Mouse (Mus musculus) forebrain, embryonic 13.5 days (tissue): ENCODE measurements at regions not wholly inside any gene's neighbourhood (a gene's known extent, or its start where the extent isn't known, plus 50 kb on each side); places are given as distances from the start of the nearest gene placed in this dataset.

Experiments used
- ATAC-seq: fragments of 200-750 bp; cut with Nextera tagmentation; 2 replicates; pipeline ENCODE4 v1.8.0; 2017
- H3K27ac ChIP-seq: fragments of 300-500 bp; sonication (generic); 2 replicates; pipeline ENCODE4 v1.5.1; 2015; ENCODE audit warnings: inconsistent platforms, mild to moderate bottlenecking, moderate library complexity
- H3K27me3 ChIP-seq: fragments of 300-500 bp; sonication (generic); 2 replicates; pipeline ENCODE4 v1.6.1; 2015; ENCODE audit warnings: mild to moderate bottlenecking, inconsistent platforms
- H3K36me3 ChIP-seq: fragments of 300-500 bp; sonication (generic); 2 replicates; pipeline ENCODE4 v1.6.1; 2015; ENCODE audit warnings: mild to moderate bottlenecking, inconsistent platforms; ENCODE audit not compliant: poor library complexity, severe bottlenecking
- H3K4me1 ChIP-seq: fragments of 300-500 bp; sonication (generic); 2 replicates; pipeline ENCODE4 v1.6.1; 2015; ENCODE audit warnings: inconsistent platforms
- H3K4me2 ChIP-seq: fragments of 300-500 bp; sonication (generic); 2 replicates; pipeline ENCODE4 v1.6.1; 2015; ENCODE audit warnings: inconsistent platforms, mild to moderate bottlenecking, moderate library complexity
- H3K4me3 ChIP-seq: fragments of 300-500 bp; sonication (generic); 2 replicates; pipeline ENCODE4 v1.5.1; 2015; ENCODE audit warnings: mild to moderate bottlenecking, inconsistent platforms
- H3K9ac ChIP-seq: fragments of 300-500 bp; sonication (generic); 2 replicates; pipeline ENCODE4 v1.6.1; 2015; ENCODE audit warnings: mild to moderate bottlenecking, inconsistent platforms
- H3K9me3 ChIP-seq: fragments of 300-500 bp; sonication (generic); replicated peaks from 2 replicates; pipeline ENCODE4 v1.6.1; 2016; ENCODE audit warnings: inconsistent platforms
- WGBS: fragments of 180-500 bp; shearing (Covaris S2); methylation state at CpG from one replicate; pipeline ENCODE4 v1.1.7; 2015; 5-methylcytosine and 5-hydroxymethylcytosine counted together

- Histone ChIP-seq H3K4me1 (peaks cover 42% of the 10 kb centered on the region), H3K36me3 (no peaks in the 10 kb centered on the region), H3K27ac (peak overlapping the region; percentile 49), H3K27me3 (peaks cover 12% of the 10 kb centered on the region), H3K4me2 (peak overlapping the region; percentile 38), H3K9me3 (no peaks in the 10 kb centered on the region), H3K4me3 (no peak overlapping the region), H3K9ac (no peak overlapping the region)
- peak; percentile 37; the same call in 1 of the 2 replicates for ATAC-seq
- WGBS = 3% methylated on average over 17 of the region's 17 CpGs
These were observed 182.7 kb downstream of the Wdr11 start for GRCm38 (mm10) chr7:129774261-129774861.

- Histone ChIP-seq H3K9ac (no peak overlapping the region), H3K4me2 (no peak overlapping the region), H3K36me3 (no peaks in the 10 kb centered on the region), H3K9me3 (no peaks in the 10 kb centered on the region), H3K27me3 (peaks cover 9% of the 10 kb centered on the region), H3K4me3 (no peak overlapping the region), H3K27ac (peak overlapping the region; percentile 33), H3K4me1 (peaks cover 47% of the 10 kb centered on the region)
- peak; percentile 60 for ATAC-seq
- 34% methylated on average over 11 of the region's 11 CpGs for WGBS
These were observed 183.5 kb downstream of the Wdr11 start for GRCm38 (mm10) chr7:129775189-129775588.

DNA sequence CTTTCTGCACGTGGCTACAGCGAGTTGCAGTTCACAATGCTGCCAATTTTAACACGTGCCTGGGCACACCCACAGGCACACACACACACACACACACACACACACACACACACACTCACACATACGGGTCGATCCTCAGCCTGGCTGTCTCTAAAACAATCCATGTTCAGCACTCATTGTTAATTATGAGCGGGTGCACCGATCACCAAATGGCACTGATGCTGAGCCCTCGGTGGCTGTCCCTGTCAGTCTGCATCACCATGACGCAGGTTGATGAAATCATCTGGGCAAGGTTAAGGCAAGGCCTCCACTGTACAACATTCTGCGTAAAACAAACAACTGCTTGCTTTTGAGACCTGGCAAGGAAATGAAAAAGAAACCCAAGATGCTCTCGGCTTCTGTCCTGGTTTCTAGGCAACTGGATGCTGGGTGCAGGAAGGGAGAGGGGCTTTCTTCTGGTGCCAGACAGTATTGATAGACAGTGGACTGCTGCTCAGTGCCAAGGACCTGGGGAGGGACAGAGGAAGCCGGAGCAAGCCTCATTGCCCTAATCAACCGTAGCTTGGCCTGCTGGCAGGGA is 187.3 kb downstream of the Wdr11 start:
- Histone ChIP-seq H3K36me3 (no peaks in the 10 kb centered on the region), H3K9ac (peak overlapping the region; percentile 14; the same call in 1 of the 2 replicates), H3K27ac (peak overlapping the region; percentile 78), H3K4me2 (peak overlapping the region; percentile 43), H3K27me3 (peaks cover 10% of the 10 kb centered on the region; the same call in 1 of the 2 replicates), H3K4me3 (no peak overlapping the region), H3K9me3 (no peaks in the 10 kb centered on the region), H3K4me1 (peaks cover 36% of the 10 kb centered on the region)
- ATAC-seq = peak; percentile 90
- 23% methylated on average over 13 of the region's 13 CpGs for WGBS

DNA sequence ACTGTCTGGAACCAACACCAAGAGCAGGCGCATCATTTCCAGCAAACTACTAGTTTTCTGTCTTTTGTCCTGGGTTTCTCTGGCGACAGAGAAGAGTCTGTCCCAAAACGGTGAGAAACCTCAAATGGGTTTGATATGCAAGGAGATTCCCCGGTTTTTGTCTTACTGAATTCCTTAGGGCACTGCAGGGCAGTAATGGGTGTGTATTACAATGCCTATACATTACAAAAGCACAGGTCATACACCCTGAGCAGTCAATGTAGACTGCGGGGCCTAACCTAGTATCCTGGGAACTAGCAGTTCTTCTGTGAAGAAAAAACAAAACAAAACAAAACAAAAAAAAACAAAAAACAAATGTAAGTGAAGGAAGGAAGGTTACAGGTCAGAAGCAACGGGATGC is 188.3 kb downstream of the Wdr11 start:
- peaks cover 26% of the 10 kb centered on the region for H3K4me1 ChIP-seq
- no peak overlapping the region for H3K9ac ChIP-seq
- H3K4me2 ChIP-seq = no peak overlapping the region
- ATAC-seq = no peak
- H3K27ac ChIP-seq = no peak overlapping the region
- no peak overlapping the region for H3K4me3 ChIP-seq
- no peaks in the 10 kb centered on the region for H3K9me3 ChIP-seq
- no peaks in the 10 kb centered on the region for H3K36me3 ChIP-seq
- WGBS = 76% methylated on average over 6 of the region's 6 CpGs
- H3K27me3 ChIP-seq = peaks cover 10% of the 10 kb centered on the region; the same call in 1 of the 2 replicates

DNA sequence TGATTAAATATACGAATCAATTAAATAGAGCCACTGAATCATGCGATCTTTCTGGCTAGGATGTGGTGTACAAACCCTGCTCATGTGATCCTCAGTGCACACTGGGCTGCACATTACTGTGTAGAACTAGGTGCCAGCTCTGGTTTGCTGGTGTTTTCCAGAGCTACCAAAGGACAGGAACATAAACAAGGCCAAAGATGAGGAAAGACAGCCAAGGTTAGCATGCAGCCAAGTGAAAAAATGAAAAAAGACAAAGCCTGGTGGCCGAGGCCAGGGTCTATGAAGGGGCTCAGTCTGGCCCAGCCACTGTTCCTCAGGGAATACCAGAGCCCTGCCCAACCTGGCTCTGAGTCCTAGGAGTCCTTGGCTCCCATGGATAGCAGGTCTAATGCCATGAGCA is 190.1 kb downstream of the Wdr11 start:
- Histone ChIP-seq H3K4me1 (peaks cover 24% of the 10 kb centered on the region), H3K27ac (no peak overlapping the region), H3K9ac (no peak overlapping the region), H3K9me3 (no peaks in the 10 kb centered on the region), H3K4me3 (no peak overlapping the region), H3K4me2 (no peak overlapping the region), H3K36me3 (no peaks in the 10 kb centered on the region), H3K27me3 (peaks cover 9% of the 10 kb centered on the region; the same call in 1 of the 2 replicates)
- no peak for ATAC-seq
- 65% methylated on average over 3 of the region's 3 CpGs for WGBS

- no peak overlapping the region for H3K27ac ChIP-seq
These were observed 193.3 kb downstream of the Wdr11 start for GRCm38 (mm10) chr7:129784966-129785365.

DNA sequence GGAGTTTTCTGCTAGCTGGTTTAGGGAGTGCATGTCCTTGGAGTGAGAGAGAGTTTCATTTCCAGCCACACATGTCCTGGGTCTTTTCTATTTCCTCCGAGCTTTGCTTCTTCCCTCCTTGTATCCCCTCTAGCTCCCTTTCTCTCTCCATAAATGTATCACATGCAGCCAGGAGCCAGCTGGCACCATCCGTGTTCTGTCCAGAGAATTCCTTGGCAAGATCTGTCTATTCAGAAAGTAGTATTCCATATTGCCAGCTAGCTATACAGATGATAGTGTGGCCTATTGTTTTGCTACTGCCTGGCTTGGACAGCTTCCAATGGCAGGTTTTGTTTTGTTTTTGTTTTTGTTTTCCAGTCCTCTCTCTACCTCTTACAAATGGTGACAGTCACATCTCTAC is 195.3 kb downstream of the Wdr11 start:
- no peaks in the 10 kb centered on the region for H3K9me3 ChIP-seq
- peaks cover 25% of the 10 kb centered on the region for H3K4me1 ChIP-seq
- H3K27ac ChIP-seq = peak overlapping the region; percentile 17; the same call in 1 of the 2 replicates
- H3K9ac ChIP-seq = no peak overlapping the region
- no peak overlapping the region for H3K4me2 ChIP-seq
- WGBS = 50% methylated on average over 2 of the region's 2 CpGs
- no peak for ATAC-seq
- H3K4me3 ChIP-seq = no peak overlapping the region
- peaks cover 4% of the 10 kb centered on the region; the same call in 1 of the 2 replicates for H3K27me3 ChIP-seq
- no peaks in the 10 kb centered on the region for H3K36me3 ChIP-seq

More at GRCm38 (mm10) chr7:129784966-129785365, 193.3 kb downstream of the Wdr11 start:
- WGBS = 91% methylated on average over 4 of the region's 4 CpGs
- ATAC-seq = no peak
- no peaks in the 10 kb centered on the region for H3K9me3 ChIP-seq
- peaks cover 4% of the 10 kb centered on the region; the same call in 1 of the 2 replicates for H3K27me3 ChIP-seq
- H3K9ac ChIP-seq = no peak overlapping the region
- H3K36me3 ChIP-seq = no peaks in the 10 kb centered on the region
- H3K4me3 ChIP-seq = no peak overlapping the region
- H3K4me2 ChIP-seq = no peak overlapping the region
- H3K4me1 ChIP-seq = peaks cover 19% of the 10 kb centered on the region

- no peak overlapping the region for H3K4me3 ChIP-seq
- H3K27me3 ChIP-seq = peaks cover under 1% of the 10 kb centered on the region; the same call in 1 of the 2 replicates
- H3K4me2 ChIP-seq = no peak overlapping the region
- ATAC-seq = peak; percentile 43; the same call in 1 of the 2 replicates
- no peak overlapping the region for H3K27ac ChIP-seq
- H3K4me1 ChIP-seq = peaks cover 25% of the 10 kb centered on the region
- WGBS = 78% methylated on average over 2 of the region's 2 CpGs
- no peaks in the 10 kb centered on the region for H3K9me3 ChIP-seq
- H3K36me3 ChIP-seq = no peaks in the 10 kb centered on the region
- no peak overlapping the region for H3K9ac ChIP-seq
These were observed 196.1 kb downstream of the Wdr11 start for GRCm38 (mm10) chr7:129787736-129788135.

GRCm38 (mm10) chr7:129789461-129789860 is 197.8 kb downstream of the Wdr11 start:
- ATAC-seq = no peak
- 57% methylated on average over 6 of the region's 6 CpGs for WGBS

DNA sequence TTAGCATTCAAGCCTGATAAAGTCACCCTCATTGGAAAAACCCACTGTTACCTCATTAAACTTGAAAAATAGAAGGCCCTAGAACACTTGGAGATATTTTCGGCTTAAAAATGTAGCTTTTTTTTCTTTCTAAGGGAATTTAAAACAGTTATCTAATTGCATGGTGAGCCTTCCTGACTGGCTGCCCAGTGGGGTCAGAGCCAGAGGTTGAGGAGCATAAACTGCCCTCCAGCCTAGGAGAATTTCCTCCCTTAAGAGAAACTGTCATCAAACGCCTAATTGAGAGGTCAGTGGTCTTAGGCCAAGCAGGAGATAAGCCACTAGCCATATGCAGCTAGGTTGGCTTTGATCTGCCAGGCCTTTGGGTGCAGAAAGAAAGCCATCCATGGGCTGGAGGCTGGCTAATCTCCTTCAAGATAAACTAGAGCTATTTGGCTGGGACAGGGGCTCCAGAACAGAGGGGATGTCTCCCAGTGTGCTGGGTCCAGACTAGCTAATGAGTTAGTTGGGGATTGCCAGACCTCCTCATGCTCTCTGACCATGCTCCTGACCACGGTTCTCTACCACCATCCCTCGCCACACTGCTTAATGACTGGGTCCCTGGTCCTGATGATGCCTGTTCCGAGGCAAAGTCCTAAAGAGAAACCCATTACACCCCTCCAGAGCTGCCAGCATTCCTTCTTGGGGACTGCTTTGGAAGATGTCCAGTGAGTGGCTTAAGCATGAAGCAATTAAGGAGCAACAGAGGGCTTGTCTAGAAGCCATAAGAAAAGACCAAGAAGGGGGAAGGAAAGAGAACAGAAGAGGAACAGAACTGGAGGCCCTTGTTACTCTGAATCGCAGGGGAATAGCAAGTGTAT is 199.2 kb downstream of the Wdr11 start:
- Histone ChIP-seq H3K9me3 (no peaks in the 10 kb centered on the region), H3K36me3 (no peaks in the 10 kb centered on the region), H3K4me3 (no peak overlapping the region), H3K4me1 (peaks cover 25% of the 10 kb centered on the region), H3K9ac (no peak overlapping the region), H3K4me2 (no peak overlapping the region), H3K27me3 (no peaks in the 10 kb centered on the region), H3K27ac (no peak overlapping the region)
- 69% methylated on average over 6 of the region's 6 CpGs for WGBS
- no peak for ATAC-seq

More at GRCm38 (mm10) chr7:129789461-129789860, 197.8 kb downstream of the Wdr11 start:
- H3K4me3 ChIP-seq = no peak overlapping the region
- no peaks in the 10 kb centered on the region for H3K9me3 ChIP-seq
- no peak overlapping the region for H3K9ac ChIP-seq
- H3K27me3 ChIP-seq = no peaks in the 10 kb centered on the region
- H3K27ac ChIP-seq = no peak overlapping the region
- H3K4me1 ChIP-seq = peaks cover 25% of the 10 kb centered on the region
- H3K36me3 ChIP-seq = no peaks in the 10 kb centered on the region
- no peak overlapping the region for H3K4me2 ChIP-seq

- Histone ChIP-seq H3K4me3 (no peak overlapping the region), H3K4me1 (peaks cover 23% of the 10 kb centered on the region), H3K36me3 (no peaks in the 10 kb centered on the region), H3K4me2 (no peak overlapping the region), H3K27ac (no peak overlapping the region), H3K27me3 (no peaks in the 10 kb centered on the region), H3K9me3 (no peaks in the 10 kb centered on the region), H3K9ac (no peak overlapping the region)
- no peak for ATAC-seq
- 74% methylated on average over 6 of the region's 6 CpGs for WGBS
These were observed 199.8 kb downstream of the Wdr11 start for GRCm38 (mm10) chr7:129791450-129791820.

- Histone ChIP-seq H3K27ac (no peak overlapping the region), H3K9ac (no peak overlapping the region), H3K4me3 (no peak overlapping the region), H3K36me3 (no peaks in the 10 kb centered on the region), H3K9me3 (no peaks in the 10 kb centered on the region), H3K27me3 (no peaks in the 10 kb centered on the region), H3K4me1 (peaks cover 12% of the 10 kb centered on the region; the same call in 1 of the 2 replicates), H3K4me2 (no peak overlapping the region)
- no peak for ATAC-seq
- 94% methylated on average over 2 of the region's 2 CpGs for whole genome bisulfite sequencing
These were observed 202.1 kb downstream of the Wdr11 start for GRCm38 (mm10) chr7:129793733-129794132.
